Mouse (Mus musculus) gastrocnemius, postnatal 36 days (tissue): ENCODE data around the gene Ubald1. TPM values are rescaled to one million over a fixed set of nuclear protein-coding genes. Genes with fewer than 3 reads are reported as not detected.

Experiments
- DNase-seq, 2 experiments: peaks; one replicate each; pipeline ENCODE4 v3.0.0; 2022
- intact Hi-C: fragments of 180-260 bp; cut with DNase I; formaldehyde crosslinking; loops from one replicate; pipeline ENCODE4 v1.15.1; 2025
- total RNA-seq, 2 experiments: library from RNA; stranded (reverse); gene quantifications; 2 replicates each; pipeline ENCODE4 v1.2.3; 2021

The Ubald1 gene
- total RNA-seq, 2 experiments from 2014 or later, result 31.9 to 38.9 TPM

DNA sequence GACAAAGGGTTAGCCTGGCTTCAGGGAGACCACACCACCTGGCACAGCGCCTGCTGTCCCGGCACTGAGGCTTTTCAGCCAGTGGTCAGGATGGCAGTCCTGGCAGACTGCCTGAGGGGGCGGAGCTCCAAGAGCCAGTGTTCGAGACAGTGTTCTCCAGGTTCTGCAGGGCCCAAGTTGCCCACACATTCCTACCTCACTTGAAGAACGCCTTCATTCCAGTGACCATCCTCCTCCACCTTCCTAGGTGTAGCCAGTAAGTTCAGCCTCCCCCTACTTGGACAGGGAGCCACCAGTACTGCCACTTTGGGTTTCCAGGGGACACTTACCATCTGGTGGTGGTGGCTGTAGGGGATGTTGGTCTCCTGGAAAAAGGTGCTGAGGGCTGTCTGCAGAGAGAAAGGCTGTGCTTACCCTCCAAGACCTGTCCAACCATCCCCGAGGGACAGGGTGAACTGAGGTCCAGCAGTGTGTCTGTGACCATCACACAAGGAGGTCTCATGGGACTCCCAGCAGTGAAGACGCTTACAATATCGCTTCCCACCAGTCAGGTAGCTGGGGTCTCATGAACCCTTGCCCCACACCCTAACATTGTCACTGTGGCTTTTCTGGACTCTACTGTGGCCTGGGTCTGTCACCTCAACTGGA, 4.0 kb downstream of the Ubald1 start:
- intact Hi-C loops, result loop anchor here (2.0 kb wide), 1 partner anchor 37 kb away; no protein-coding TSS in a partner anchor
- DNase-seq, result peak in 1 of 2 experiments; percentile 44

DNA sequence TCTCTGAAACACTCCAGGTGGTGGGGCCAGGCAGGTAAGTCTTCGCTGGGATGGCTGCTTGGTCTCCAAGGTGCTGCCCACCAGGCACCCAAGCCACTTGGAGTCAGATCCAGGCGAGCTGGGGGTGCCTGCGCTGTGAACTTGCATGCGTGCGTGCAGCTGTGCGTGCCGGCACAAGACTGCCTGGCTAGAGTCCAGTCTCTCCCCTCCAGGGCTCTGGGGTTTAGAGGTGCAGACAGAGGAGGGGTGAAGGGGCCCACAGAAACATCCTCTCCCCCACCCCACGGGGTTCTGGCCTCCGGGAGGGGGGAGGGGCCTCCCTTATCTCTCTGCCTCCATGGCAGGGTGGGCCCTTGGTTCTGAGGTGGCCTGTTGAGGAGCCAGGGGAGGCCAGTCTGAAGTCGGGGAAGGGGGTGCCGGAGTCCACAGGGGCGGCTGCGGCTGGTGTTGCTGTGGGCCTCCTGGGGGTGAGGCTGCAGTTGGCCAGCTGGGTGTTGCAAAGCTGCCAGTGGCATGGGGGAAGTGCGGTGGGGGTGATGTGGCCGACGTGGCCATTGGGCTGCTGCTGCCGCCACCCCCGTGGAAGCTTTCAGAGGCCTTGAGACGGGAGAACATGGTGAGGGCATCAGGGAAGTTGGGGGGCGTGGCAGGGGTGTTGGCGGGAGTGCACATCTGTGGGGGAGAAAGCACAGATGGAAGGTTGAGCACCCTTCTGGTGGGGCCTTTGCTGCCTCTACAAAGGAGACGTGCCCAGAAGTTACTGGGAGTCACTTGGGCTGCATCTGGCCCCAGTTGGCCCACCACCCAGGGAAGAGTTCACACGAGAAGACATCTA, 4.7 kb downstream of the Ubald1 start:
- DNase-seq, result no peak
- intact Hi-C loops, result loop anchor here (2.0 kb wide), 1 partner anchor 37 kb away; no protein-coding TSS in a partner anchor

GRCm38 (mm10) chr16:4871926-4872325, 8.2 kb downstream of the Ubald1 start:
- intact Hi-C loops, result no loop called here
- no peak for DNase-seq

- intact Hi-C loops, result no loop called here
- no peak for DNase-seq
Observed at GRCm38 (mm10) chr16:4870490-4870889, 9.6 kb downstream of the Ubald1 start.

DNA sequence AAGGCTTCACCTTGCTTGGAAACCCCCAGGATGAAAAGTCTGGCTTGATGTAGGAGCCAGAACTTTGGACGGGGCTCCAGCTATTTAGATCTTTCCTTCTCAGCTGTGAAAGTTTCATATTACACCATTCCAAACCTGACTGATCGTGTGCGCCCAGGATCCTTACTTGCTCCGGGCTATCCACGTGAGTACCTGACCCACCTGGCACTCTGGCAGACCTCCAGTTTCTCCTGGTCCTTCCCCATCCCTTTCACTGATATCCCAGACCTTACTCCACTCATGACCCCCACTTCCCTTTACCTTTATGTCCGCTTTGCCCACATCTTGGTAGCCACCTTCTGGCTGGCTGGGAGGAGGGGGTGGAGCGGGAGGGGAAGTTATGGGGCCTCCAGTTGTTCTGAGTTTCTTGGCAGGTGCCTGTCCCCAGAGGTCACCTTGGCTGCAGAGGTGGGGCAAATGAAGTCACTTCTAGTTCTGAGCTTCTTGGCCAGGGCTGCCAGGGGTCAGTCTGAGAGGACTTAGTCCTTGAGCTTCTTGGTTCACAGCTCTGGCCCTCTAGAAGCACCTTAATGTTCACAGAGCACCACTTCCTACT, 13.9 kb downstream of the Ubald1 start:
- intact Hi-C loops, result no loop called here

GRCm38 (mm10) chr16:4863742-4864141, 16.4 kb downstream of the Ubald1 start:
- intact Hi-C loops, result loop anchor here (5.0 kb wide), 1 partner anchor 96 kb away; no protein-coding TSS in a partner anchor

More for the DNA sequence above, 13.9 kb downstream of the Ubald1 start:
- no peak for DNase-seq

GRCm38 (mm10) chr16:4862863-4863483, 17.1 kb downstream of the Ubald1 start:
- peak; percentile 57 to 58 for DNase-seq
- intact Hi-C loops, result loop anchor here (5.0 kb wide), 1 partner anchor 96 kb away; no protein-coding TSS in a partner anchor

More at GRCm38 (mm10) chr16:4863742-4864141, 16.4 kb downstream of the Ubald1 start:
- DNase-seq, result no peak

DNA sequence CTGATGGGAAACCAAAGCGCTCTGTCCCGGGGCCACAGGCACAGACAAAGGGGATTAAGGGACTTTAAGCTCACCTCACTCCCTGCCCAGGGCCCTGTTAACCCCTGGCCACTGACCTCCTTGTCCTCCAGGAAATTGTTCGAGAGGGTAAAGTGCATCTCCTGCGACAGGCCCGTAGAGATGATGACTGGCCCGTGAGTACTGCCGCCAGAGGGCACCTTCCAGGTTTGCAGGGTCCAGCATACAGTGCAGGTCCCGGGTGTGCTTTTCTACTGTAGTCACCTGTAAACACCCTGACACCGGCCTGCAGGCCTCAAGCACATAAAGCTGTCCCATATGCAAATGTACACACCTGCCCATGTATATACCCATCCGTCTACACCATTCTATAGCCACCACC, 18.7 kb downstream of the Ubald1 start:
- no peak for DNase-seq
- intact Hi-C loops, result loop anchor here (5.0 kb wide), 1 partner anchor 94 kb away; no protein-coding TSS in a partner anchor

- intact Hi-C loops, result no loop called here
- no peak for DNase-seq
Observed at GRCm38 (mm10) chr16:4855046-4855650, 25.0 kb downstream of the Ubald1 start.

GRCm38 (mm10) chr16:4850938-4851628, 29.0 kb downstream of the Ubald1 start:
- intact Hi-C loops, result no loop called here
- DNase-seq, result no peak

DNA sequence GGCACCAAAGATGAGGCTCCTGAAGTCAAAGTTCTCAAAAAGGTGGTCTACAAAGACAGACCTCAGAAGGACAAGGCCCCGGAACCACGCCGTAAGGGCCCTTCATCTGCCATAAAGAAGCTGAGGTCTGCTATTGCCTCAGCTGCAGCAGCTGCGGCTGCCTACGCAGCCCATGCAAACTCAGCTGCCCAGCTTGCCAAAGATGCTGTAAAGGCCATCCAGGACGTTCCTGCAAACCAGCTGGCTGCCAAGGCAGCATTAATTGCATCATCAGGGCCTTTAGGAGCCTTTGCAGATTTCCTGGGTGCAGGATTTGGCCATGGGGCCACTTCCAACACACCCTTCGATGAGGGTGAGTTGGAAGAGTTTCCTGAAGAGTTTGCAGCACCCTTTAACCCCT, 29.8 kb downstream of the Ubald1 start:
- DNase-seq, result peak in 1 of 2 experiments; percentile 21

DNA sequence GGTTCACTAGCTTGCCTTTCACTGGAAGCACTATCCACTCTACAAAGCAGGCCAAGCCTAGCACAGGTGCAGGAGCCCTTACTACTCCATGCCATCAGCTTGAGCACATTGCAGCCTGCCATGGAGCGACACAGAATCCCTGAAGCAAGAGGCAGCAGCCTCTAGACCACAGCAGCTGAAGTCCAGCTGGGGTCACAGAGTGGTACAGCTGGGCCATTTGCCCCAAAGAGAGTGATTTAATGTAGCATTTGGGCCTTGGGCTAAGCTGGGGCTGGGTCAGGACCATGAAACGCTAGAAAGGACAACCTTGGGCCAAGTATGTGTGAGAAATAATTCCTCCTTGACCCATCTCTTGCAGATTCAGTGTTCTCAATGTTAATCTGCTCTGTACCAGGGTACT, 32.0 kb downstream of the Ubald1 start:
- intact Hi-C loops, result no loop called here
- no peak for DNase-seq

More for the DNA sequence above, 29.8 kb downstream of the Ubald1 start:
- intact Hi-C loops, result no loop called here

DNA sequence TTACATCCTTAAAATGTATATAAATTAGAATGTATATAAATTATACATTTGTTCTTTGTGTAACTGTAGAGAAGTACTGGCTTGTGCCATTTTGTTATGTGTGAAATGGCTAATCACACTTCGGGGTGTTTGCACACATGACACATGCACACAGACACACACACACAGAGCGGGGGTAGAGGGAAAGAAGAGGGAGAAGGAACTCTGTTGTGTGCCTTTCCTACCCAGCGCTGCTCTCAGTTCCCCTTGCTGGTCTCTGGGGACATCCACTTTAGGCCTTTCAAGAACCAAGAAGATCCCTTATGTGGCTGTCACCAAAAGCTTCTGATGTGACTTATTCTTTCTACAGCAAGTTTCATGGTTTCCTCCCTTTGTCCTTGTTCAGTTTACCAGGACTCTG, 33.1 kb downstream of the Ubald1 start:
- DNase-seq, result no peak
- intact Hi-C loops, result no loop called here

DNA sequence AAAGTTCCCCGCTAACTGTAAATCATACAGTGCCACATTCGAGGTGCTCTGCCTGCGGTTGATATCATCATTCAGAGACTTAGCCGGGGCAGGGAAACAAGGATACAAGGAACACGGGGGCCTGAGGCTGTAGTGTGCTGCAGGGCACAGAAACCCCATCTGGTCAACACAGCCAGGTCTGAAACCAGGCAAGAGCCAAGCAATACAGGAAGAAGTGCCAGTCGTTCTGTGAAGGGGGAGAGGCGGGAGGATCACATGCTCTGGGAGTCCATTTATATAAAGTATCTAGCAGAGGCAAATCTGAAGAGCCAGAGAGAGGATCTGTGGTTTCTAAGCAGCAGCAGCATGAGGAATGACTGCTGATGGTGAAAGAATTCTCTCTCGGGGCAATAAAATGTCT, 39.9 kb downstream of the Ubald1 start:
- intact Hi-C loops, result no loop called here

DNA sequence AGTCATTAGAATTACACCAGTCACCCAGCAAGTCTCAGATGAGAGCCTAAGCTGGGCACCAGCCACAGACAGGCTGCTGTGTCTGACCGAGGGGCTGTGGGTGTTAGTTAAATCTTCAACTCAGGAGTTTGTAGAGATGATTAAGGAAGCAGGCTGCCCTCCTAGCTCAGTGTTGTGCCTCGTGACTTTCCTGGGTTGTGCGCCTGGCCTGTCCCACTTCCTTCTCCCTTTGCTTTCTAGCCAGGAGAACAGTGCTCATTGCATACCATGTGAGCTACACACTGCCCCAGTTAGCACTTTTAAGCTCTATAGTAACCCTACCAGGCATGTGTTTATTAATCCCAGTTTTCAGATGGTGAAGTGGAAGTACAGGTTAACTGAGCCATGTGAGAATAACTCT, 40.6 kb downstream of the Ubald1 start:
- no peak for DNase-seq
- intact Hi-C loops, result no loop called here

More for the DNA sequence above, 39.9 kb downstream of the Ubald1 start:
- no peak for DNase-seq

DNA sequence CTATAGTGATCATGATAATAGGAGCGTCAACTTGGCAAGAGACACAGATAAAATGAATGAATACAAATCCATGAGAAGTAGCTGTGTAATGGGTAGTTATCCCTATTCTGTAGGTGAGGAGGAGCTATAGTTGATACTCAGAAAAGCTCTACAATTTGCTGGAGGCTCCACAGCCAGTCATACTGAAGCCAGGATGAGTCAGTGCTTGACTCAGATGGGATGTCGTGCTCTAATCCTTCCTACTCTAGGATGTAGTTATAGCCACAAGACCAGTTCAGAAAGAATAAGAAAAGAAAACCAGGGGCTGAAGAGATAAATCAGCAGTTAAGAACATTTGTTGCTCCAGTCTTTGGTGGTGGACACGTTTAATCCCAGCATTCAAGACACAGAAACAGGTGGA, 42.5 kb downstream of the Ubald1 start:
- no peak for DNase-seq
- intact Hi-C loops, result no loop called here

DNA sequence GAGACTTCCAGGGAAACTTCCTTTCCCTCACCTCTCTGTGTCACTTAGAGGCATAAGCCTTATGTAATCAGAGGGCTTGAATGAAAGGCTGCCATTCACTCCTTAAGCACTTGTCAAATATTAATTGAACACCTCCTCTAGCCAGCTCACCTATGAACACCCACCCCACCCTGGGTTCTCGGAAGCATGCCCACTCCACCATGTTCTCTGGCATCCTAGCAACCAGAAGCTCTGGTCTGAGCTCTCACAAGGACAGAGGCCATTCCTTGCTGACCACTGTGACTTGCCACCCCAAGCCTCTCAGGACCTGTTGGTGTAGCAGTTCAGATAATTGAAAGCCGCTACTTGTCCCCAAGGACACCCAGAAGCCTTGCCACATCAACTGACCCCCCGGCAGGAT, 44.9 kb downstream of the Ubald1 start, which contains the start of gene 4930562C15Rik:
4930562C15Rik (plus strand) TSS at position 226 of the 400 bp plus-strand sequence.
- DNase-seq, result no peak
- intact Hi-C loops, result no loop called here

DNA sequence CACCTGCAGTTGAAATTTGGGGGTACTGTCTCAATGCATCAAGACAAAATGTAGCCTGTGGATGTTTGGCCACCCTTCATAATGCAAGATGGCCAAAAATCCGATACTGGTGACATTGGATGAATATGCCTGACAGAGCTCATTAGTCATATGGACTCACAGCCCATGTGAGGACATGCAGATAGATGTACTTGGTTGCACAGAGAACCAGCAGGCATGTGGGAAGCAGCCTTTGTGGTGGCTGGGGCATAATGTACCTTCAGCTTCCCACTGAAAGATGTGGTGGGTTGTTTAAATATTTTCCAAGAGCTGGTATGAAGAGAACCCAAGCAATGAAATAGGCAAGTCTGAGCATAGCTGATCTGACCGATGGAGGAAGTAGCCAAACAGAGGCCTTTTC, 46.3 kb downstream of the Ubald1 start:
- DNase-seq, result no peak
- intact Hi-C loops, result no loop called here

GRCm38 (mm10) chr16:4831650-4832419, 48.3 kb downstream of the Ubald1 start:
- DNase-seq, result no peak
- intact Hi-C loops, result no loop called here
